Mouse (Mus musculus) neural tube, embryonic 13.5 days (tissue): ENCODE measurements around the gene Spaca9. TPM values are rescaled to one million over a fixed set of nuclear protein-coding genes. Genes with fewer than 3 reads are reported as not detected.

Source experiments
- ATAC-seq: fragments of 200-750 bp; cut with Nextera tagmentation; 2 replicates; pipeline ENCODE4 v1.8.0; 2017; ENCODE audit warnings: low read depth, mild to moderate bottlenecking, moderate TSS enrichment, moderate library complexity
- H3K27ac ChIP-seq: fragments of 300-500 bp; sonication (generic); replicated peaks from 2 replicates; pipeline ENCODE4 v1.5.1; 2015; ENCODE audit warnings: moderate library complexity, mild to moderate bottlenecking, inconsistent platforms
- H3K27me3 ChIP-seq: fragments of 300-500 bp; sonication (generic); 2 replicates; pipeline ENCODE4 v1.6.1; 2015; ENCODE audit warnings: mild to moderate bottlenecking, inconsistent platforms
- H3K36me3 ChIP-seq: fragments of 300-500 bp; sonication (generic); 2 replicates; pipeline ENCODE4 v1.6.1; 2015; ENCODE audit warnings: mild to moderate bottlenecking, inconsistent platforms
- H3K4me1 ChIP-seq: fragments of 300-500 bp; sonication (generic); replicated peaks from 2 replicates; pipeline ENCODE4 v1.6.1; 2015; ENCODE audit warnings: inconsistent platforms
- H3K4me2 ChIP-seq: fragments of 300-500 bp; sonication (generic); 2 replicates; pipeline ENCODE4 v1.6.1; 2015; ENCODE audit warnings: inconsistent platforms, mild to moderate bottlenecking, moderate library complexity
- H3K4me3 ChIP-seq: fragments of 300-500 bp; sonication (generic); 2 replicates; pipeline ENCODE4 v1.5.1; 2015; ENCODE audit warnings: mild to moderate bottlenecking, inconsistent platforms
- H3K9ac ChIP-seq: fragments of 300-500 bp; sonication (generic); 2 replicates; pipeline ENCODE4 v1.6.1; 2015; ENCODE audit warnings: moderate library complexity, mild to moderate bottlenecking, inconsistent platforms
- H3K9me3 ChIP-seq: fragments of 300-500 bp; sonication (generic); 2 replicates; pipeline ENCODE4 v1.6.1; 2016; ENCODE audit warnings: inconsistent platforms
- WGBS: fragments of 180-500 bp; shearing (Covaris S2); methylation state at CpG from one replicate; pipeline ENCODE4 v1.1.7; 2015; 5-methylcytosine and 5-hydroxymethylcytosine counted together
- polyA plus RNA-seq: library from polyadenylated mRNA; unstranded; fragments of >200 nt; fragmentation: Nextera tagmentation; extraction: Ambion mirVana; gene quantifications from 2 replicates; pipeline ENCODE4 v1.2.1, GENCODE M21; 2015

The Spaca9 gene
- polyA plus RNA-seq, 1 experiment from 2014 or later, result 0.64 TPM

- Histone ChIP-seq H3K4me3 (no peak overlapping the region), H3K27me3 (peaks cover 1% of the 10 kb centered on the region; the same call in 1 of the 2 replicates), H3K36me3 (no peaks in the 10 kb centered on the region), H3K27ac (no peak overlapping the region), H3K9ac (no peak overlapping the region), H3K9me3 (no peaks in the 10 kb centered on the region), H3K4me1 (peaks cover 6% of the 10 kb centered on the region; the same call in 1 of the 2 replicates), H3K4me2 (no peak overlapping the region)
- 74% methylated on average over 6 of the region's 6 CpGs for WGBS
- no peak for ATAC-seq
Observed at GRCm38 (mm10) chr2:28706787-28707186, 7.3 kb upstream of the Spaca9 start.

GRCm38 (mm10) chr2:28706106-28706636, 6.6 kb upstream of the Spaca9 start:
- Histone ChIP-seq H3K4me2 (no peak overlapping the region), H3K4me3 (no peak overlapping the region), H3K9me3 (no peaks in the 10 kb centered on the region), H3K27me3 (peaks cover 3% of the 10 kb centered on the region; the same call in 1 of the 2 replicates), H3K27ac (no peak overlapping the region), H3K4me1 (peaks cover 6% of the 10 kb centered on the region; the same call in 1 of the 2 replicates), H3K9ac (no peak overlapping the region), H3K36me3 (no peaks in the 10 kb centered on the region)
- no peak for ATAC-seq
- 60% methylated on average over 8 of the region's 8 CpGs for WGBS

GRCm38 (mm10) chr2:28701646-28702262, 2.2 kb upstream of the Spaca9 start:
- H3K4me1 ChIP-seq, result peaks cover 13% of the 10 kb centered on the region
- ATAC-seq, result no peak
- WGBS, result 75% methylated on average over 8 of the region's 8 CpGs
- H3K9ac ChIP-seq, result no peak overlapping the region
- no peaks in the 10 kb centered on the region for H3K9me3 ChIP-seq
- no peak overlapping the region for H3K4me3 ChIP-seq
- H3K4me2 ChIP-seq, result no peak overlapping the region
- H3K27me3 ChIP-seq, result peaks cover 11% of the 10 kb centered on the region; the same call in 1 of the 2 replicates
- no peak overlapping the region for H3K27ac ChIP-seq
- no peaks in the 10 kb centered on the region for H3K36me3 ChIP-seq

GRCm38 (mm10) chr2:28698566-28698965, 961 bp downstream of the Spaca9 start:
- Histone ChIP-seq H3K4me2 (no peak overlapping the region; the same call in 1 of the 2 replicates), H3K9me3 (no peaks in the 10 kb centered on the region), H3K4me3 (no peak overlapping the region), H3K27me3 (peaks cover 11% of the 10 kb centered on the region; the same call in 1 of the 2 replicates), H3K27ac (no peak overlapping the region), H3K36me3 (no peaks in the 10 kb centered on the region), H3K4me1 (peaks cover 13% of the 10 kb centered on the region), H3K9ac (no peak overlapping the region)
- 72% methylated on average over 5 of the region's 5 CpGs for WGBS
- no peak for ATAC-seq

GRCm38 (mm10) chr2:28692692-28693091, 6.8 kb downstream of the Spaca9 start:
- Histone ChIP-seq H3K4me2 (no peak overlapping the region), H3K9ac (no peak overlapping the region), H3K27me3 (no peaks in the 10 kb centered on the region), H3K27ac (no peak overlapping the region), H3K9me3 (no peaks in the 10 kb centered on the region), H3K36me3 (peaks cover 15% of the 10 kb centered on the region), H3K4me1 (no peaks in the 10 kb centered on the region), H3K4me3 (no peak overlapping the region)
- 73% methylated on average over 9 of the region's 9 CpGs for WGBS
- ATAC-seq, result no peak

GRCm38 (mm10) chr2:28688431-28688830, 11.1 kb downstream of the Spaca9 start:
- Histone ChIP-seq H3K4me3 (no peak overlapping the region), H3K27ac (no peak overlapping the region), H3K36me3 (peaks cover 57% of the 10 kb centered on the region), H3K27me3 (no peaks in the 10 kb centered on the region), H3K9me3 (no peaks in the 10 kb centered on the region), H3K4me2 (no peak overlapping the region), H3K4me1 (no peaks in the 10 kb centered on the region), H3K9ac (no peak overlapping the region)
- ATAC-seq, result no peak
- 32% methylated on average over 3 of the region's 3 CpGs for WGBS

GRCm38 (mm10) chr2:28685895-28686294, 13.6 kb downstream of the Spaca9 start:
- ATAC-seq, result no peak
- Histone ChIP-seq H3K9me3 (no peaks in the 10 kb centered on the region), H3K4me1 (no peaks in the 10 kb centered on the region), H3K9ac (no peak overlapping the region), H3K27me3 (no peaks in the 10 kb centered on the region), H3K4me2 (no peak overlapping the region), H3K27ac (no peak overlapping the region), H3K36me3 (peaks cover 83% of the 10 kb centered on the region), H3K4me3 (no peak overlapping the region)
- WGBS, result 92% methylated on average over 7 of the region's 7 CpGs

- whole genome bisulfite sequencing, result 93% methylated on average over 4 of the region's 4 CpGs
Observed at GRCm38 (mm10) chr2:28681718-28682117, 17.8 kb downstream of the Spaca9 start.

GRCm38 (mm10) chr2:28680710-28681109, 18.8 kb downstream of the Spaca9 start:
- no peak overlapping the region for H3K27ac ChIP-seq
- H3K27me3 ChIP-seq, result no peaks in the 10 kb centered on the region
- H3K4me1 ChIP-seq, result no peaks in the 10 kb centered on the region
- no peak for ATAC-seq
- H3K4me2 ChIP-seq, result no peak overlapping the region
- H3K9me3 ChIP-seq, result no peaks in the 10 kb centered on the region
- no peak overlapping the region for H3K9ac ChIP-seq
- WGBS, result 29% methylated on average over 4 of the region's 4 CpGs
- peaks cover 99% of the 10 kb centered on the region for H3K36me3 ChIP-seq
- no peak overlapping the region for H3K4me3 ChIP-seq

More at GRCm38 (mm10) chr2:28681718-28682117, 17.8 kb downstream of the Spaca9 start:
- Histone ChIP-seq H3K9me3 (no peaks in the 10 kb centered on the region), H3K27ac (no peak overlapping the region), H3K4me1 (no peaks in the 10 kb centered on the region), H3K27me3 (no peaks in the 10 kb centered on the region), H3K36me3 (peaks cover 99% of the 10 kb centered on the region), H3K4me2 (no peak overlapping the region), H3K4me3 (no peak overlapping the region), H3K9ac (no peak overlapping the region)
- ATAC-seq, result no peak

- no peak overlapping the region for H3K9ac ChIP-seq
- no peak overlapping the region for H3K4me3 ChIP-seq
- no peaks in the 10 kb centered on the region for H3K9me3 ChIP-seq
- no peak for ATAC-seq
- H3K27ac ChIP-seq, result no peak overlapping the region
- no peak overlapping the region for H3K4me2 ChIP-seq
- no peaks in the 10 kb centered on the region for H3K4me1 ChIP-seq
- H3K27me3 ChIP-seq, result no peaks in the 10 kb centered on the region
- WGBS, result 93% methylated on average over 8 of the region's 8 CpGs
- peaks cover 94% of the 10 kb centered on the region for H3K36me3 ChIP-seq
Observed at GRCm38 (mm10) chr2:28676005-28676404, 23.5 kb downstream of the Spaca9 start.

GRCm38 (mm10) chr2:28671438-28671837, 28.1 kb downstream of the Spaca9 start:
- WGBS, result 89% methylated on average over 2 of the region's 2 CpGs
- H3K27me3 ChIP-seq, result no peaks in the 10 kb centered on the region
- no peak overlapping the region for H3K9ac ChIP-seq
- no peak for ATAC-seq
- peaks cover 95% of the 10 kb centered on the region for H3K36me3 ChIP-seq
- H3K4me1 ChIP-seq, result no peaks in the 10 kb centered on the region
- H3K4me3 ChIP-seq, result no peak overlapping the region
- no peak overlapping the region for H3K4me2 ChIP-seq
- no peak overlapping the region for H3K27ac ChIP-seq
- no peaks in the 10 kb centered on the region for H3K9me3 ChIP-seq

GRCm38 (mm10) chr2:28665818-28666217, 33.7 kb downstream of the Spaca9 start:
- ATAC-seq, result no peak
- no peak overlapping the region for H3K27ac ChIP-seq
- no peaks in the 10 kb centered on the region for H3K27me3 ChIP-seq
- peaks cover 99% of the 10 kb centered on the region for H3K36me3 ChIP-seq
- no peak overlapping the region for H3K4me3 ChIP-seq
- WGBS, result 59% methylated on average over 3 of the region's 3 CpGs
- H3K4me1 ChIP-seq, result no peaks in the 10 kb centered on the region
- no peak overlapping the region for H3K9ac ChIP-seq
- H3K4me2 ChIP-seq, result no peak overlapping the region
- H3K9me3 ChIP-seq, result no peaks in the 10 kb centered on the region

- no peak for ATAC-seq
- WGBS, result 93% methylated on average over 3 of the region's 3 CpGs
- H3K4me1 ChIP-seq, result no peaks in the 10 kb centered on the region
- no peaks in the 10 kb centered on the region for H3K27me3 ChIP-seq
- no peak overlapping the region for H3K4me3 ChIP-seq
- H3K4me2 ChIP-seq, result no peak overlapping the region
- H3K9me3 ChIP-seq, result no peaks in the 10 kb centered on the region
- no peak overlapping the region for H3K9ac ChIP-seq
- no peak overlapping the region for H3K27ac ChIP-seq
- H3K36me3 ChIP-seq, result peaks cover 99% of the 10 kb centered on the region
Observed at GRCm38 (mm10) chr2:28662891-28663290, 36.6 kb downstream of the Spaca9 start.
